7 mouse cellular contexts compared by ENCODE assay signal in genomic region chr2:165858453-165859384, GRCm38 (mm10). TPM values are rescaled to one million over a fixed set of nuclear protein-coding genes. Genes with fewer than 3 reads are reported as not detected.
DNase-seq lines count a peak whose midpoint lies in the region; ATAC-seq and TF ChIP-seq lines count a peak whose summit lies in the region.

No protein-coding gene starts in this region.

- peak overlapping the region; percentile 41 for H3K4me2 ChIP-seq in embryonic facial prominence, embryonic 14.5 days (ENCODE audit: low read depth, low read length)
- peak overlapping the region; percentile 52 for H3K4me2 ChIP-seq in liver, embryonic 13.5 days
- peak overlapping the region; percentile 49 for H3K4me2 ChIP-seq in stomach, embryonic 15.5 days

- H3K9ac ChIP-seq in ES-Bruce4 (ENCODE audit: low read depth, poor library complexity, severe bottlenecking) = peak overlapping the region; percentile 85
- H3K9ac ChIP-seq in embryonic facial prominence, embryonic 14.5 days (ENCODE audit: low read depth, low read length) = peak overlapping the region; percentile 63
- peak overlapping the region; percentile 49 for H3K9ac ChIP-seq in liver, embryonic 13.5 days
- H3K9ac ChIP-seq in stomach, embryonic 15.5 days = peak overlapping the region; percentile 0; the same call in 1 of the 2 replicates

- peak overlapping the region; percentile 96 for H3K27ac ChIP-seq in ES-Bruce4 (ENCODE audit: insufficient read depth, low read length)
- peak overlapping the region; percentile 90 for H3K27ac ChIP-seq in embryonic facial prominence, embryonic 14.5 days (replicated peaks; ENCODE audit: low read depth, low read length)
- peak overlapping the region; percentile 81 for H3K27ac ChIP-seq in liver, embryonic 13.5 days
- peak overlapping the region; percentile 98 for H3K27ac ChIP-seq in stomach, embryonic 15.5 days

- no peak for TF ChIP-seq POLR2A in ES-Bruce4 (IDR thresholded peaks at IDR 0.05; ENCODE audit: insufficient read depth, low read length)

- TF ChIP-seq EP300 in ES-Bruce4 (IDR thresholded peaks at IDR 0.05; ENCODE audit: insufficient read depth, low read depth, low read length) = peak; percentile 58

- DNase-seq in 3134 (ENCODE audit: extremely low read depth, insufficient read length, low spot score) = peak; percentile 61
- peak; percentile 43 for DNase-seq in embryonic facial prominence, embryonic 14.5 days (ENCODE audit: low spot score)
- peak; percentile 62 to 65 for DNase-seq in heart, postnatal 14 days
- DNase-seq in liver, embryonic 13.5 days = no peak
- DNase-seq in B cell, adult 2 months = no peak

- 16% methylated on average over 12 of the region's 12 CpGs for WGBS in embryonic facial prominence, embryonic 14.5 days
- 24% methylated on average over 12 of the region's 12 CpGs for WGBS in liver, embryonic 13.5 days (ENCODE audit: insufficient replicate concordance)
- WGBS in stomach, embryonic 15.5 days = 17% methylated on average over 12 of the region's 12 CpGs

- intact Hi-C loops in heart, postnatal 14 days (cut with DNase I) = loop anchor here (2.0 kb wide), 1 partner anchor 14 kb away; no protein-coding TSS in a partner anchor

- H3K4me1 ChIP-seq in ES-Bruce4 (ENCODE audit: control insufficient read depth, insufficient read depth, low read length) = peaks cover 15% of the 10 kb centered on the region
- H3K4me1 ChIP-seq in embryonic facial prominence, embryonic 14.5 days (ENCODE audit: control insufficient read depth, insufficient read depth, low read length) = peaks cover 53% of the 10 kb centered on the region
- peaks cover 99% of the 10 kb centered on the region for H3K4me1 ChIP-seq in liver, embryonic 13.5 days (replicated peaks)
- H3K4me1 ChIP-seq in stomach, embryonic 15.5 days = peaks cover 66% of the 10 kb centered on the region

- peak overlapping the region; percentile 66 for H3K4me3 ChIP-seq in ES-Bruce4 (ENCODE audit: low read depth, low read length)
- H3K4me3 ChIP-seq in embryonic facial prominence, embryonic 14.5 days (ENCODE audit: low read depth, low read length) = no peak overlapping the region; the same call in 1 of the 2 replicates
- peak overlapping the region; percentile 9; the same call in 1 of the 2 replicates for H3K4me3 ChIP-seq in liver, embryonic 13.5 days (replicated peaks)
- H3K4me3 ChIP-seq in stomach, embryonic 15.5 days (replicated peaks) = peak overlapping the region; percentile 8; the same call in 1 of the 2 replicates

- ATAC-seq in embryonic facial prominence, embryonic 14.5 days (ENCODE audit: low read depth) = no peak
- no peak for ATAC-seq in liver, embryonic 13.5 days (ENCODE audit: low read depth)
- no peak for ATAC-seq in stomach, embryonic 15.5 days (ENCODE audit: insufficient read depth, low FRiP score, low read depth)

- TF ChIP-seq CTCF in ES-Bruce4 (IDR thresholded peaks at IDR 0.05; ENCODE audit: low read depth, low read length) = no peak

- H3K9me3 ChIP-seq in ES-Bruce4 (replicated peaks; ENCODE audit: control insufficient read depth, insufficient read depth, low read length, poor library complexity, severe bottlenecking) = no peaks in the 10 kb centered on the region
- H3K9me3 ChIP-seq in embryonic facial prominence, embryonic 14.5 days (ENCODE audit: control insufficient read depth, low read length) = no peaks in the 10 kb centered on the region
- no peaks in the 10 kb centered on the region for H3K9me3 ChIP-seq in liver, embryonic 13.5 days (replicated peaks)
- H3K9me3 ChIP-seq in stomach, embryonic 15.5 days = no peaks in the 10 kb centered on the region

- no peaks in the 10 kb centered on the region for H3K27me3 ChIP-seq in ES-Bruce4 (ENCODE audit: control insufficient read depth, insufficient read depth, low read length, poor library complexity, severe bottlenecking)
- H3K27me3 ChIP-seq in embryonic facial prominence, embryonic 14.5 days (replicated peaks; ENCODE audit: control insufficient read depth, insufficient read depth, low read length) = no peaks in the 10 kb centered on the region
- no peaks in the 10 kb centered on the region for H3K27me3 ChIP-seq in liver, embryonic 13.5 days
- H3K27me3 ChIP-seq in stomach, embryonic 15.5 days (replicated peaks) = no peaks in the 10 kb centered on the region

- H3K36me3 ChIP-seq in ES-Bruce4 (ENCODE audit: control insufficient read depth, insufficient read depth, low read length, poor library complexity, severe bottlenecking) = no peaks in the 10 kb centered on the region
- peaks cover 5% of the 10 kb centered on the region; the same call in 1 of the 2 replicates for H3K36me3 ChIP-seq in embryonic facial prominence, embryonic 14.5 days (ENCODE audit: control insufficient read depth, insufficient read depth, low read length)
- peaks cover 48% of the 10 kb centered on the region for H3K36me3 ChIP-seq in liver, embryonic 13.5 days
- H3K36me3 ChIP-seq in stomach, embryonic 15.5 days = 0 out of 2 replicates have a peak, but pooled peaks cover 3% of the 10 kb centered on the region

RNA-seq across cellular contexts. Expression of gene Zmynd8, which starts 40.1 kb away (rescaled TPM):
- polyA plus RNA-seq in ES-Bruce4 (2011; ENCODE audit: insufficient read depth, insufficient read length, low read depth, missing spikeins) = 231 and 237 TPM in 2 replicates
- 28.6 and 32.7 TPM in 2 replicates for polyA plus RNA-seq in embryonic facial prominence, embryonic 14.5 days (2014; fragmentation: Nextera tagmentation; extraction: Ambion mirVana)
- total RNA-seq in heart, postnatal 14 days (2021) = 10 to 100 TPM; 52.0 to 52.5 TPM
- 26.5 and 28.3 TPM in 2 replicates for polyA plus RNA-seq in liver, embryonic 13.5 days (2015; fragmentation: Nextera tagmentation; extraction: Ambion mirVana)
- polyA plus RNA-seq in stomach, embryonic 15.5 days (2015; fragmentation: Nextera tagmentation; extraction: Ambion mirVana) = 53.6 and 54.5 TPM in 2 replicates

Comparison
In these comparisons a context has a peak if more than half of its experiments do, and no peak if none do; other contexts are left out.
1. DNase-seq: peak in 3134 (single experiment), embryonic facial prominence, embryonic 14.5 days (single experiment) and heart, postnatal 14 days (2 of 2); none in liver, embryonic 13.5 days (single experiment) and B cell, adult 2 months (0 of 2).
2. H3K9ac ChIP-seq: peak in every context shown above with its lines; median percentile 85 in ES-Bruce4; 63 in embryonic facial prominence, embryonic 14.5 days; 49 in liver, embryonic 13.5 days; 0 in stomach, embryonic 15.5 days.
3. Peak in every context shown above with its lines, with median percentiles within 50 percentile points of each other: H3K27ac ChIP-seq and H3K4me2 ChIP-seq.